Mouse (Mus musculus) embryonic fibroblast, embryonic 13.5 days (primary cell): ENCODE data around the gene Slc16a10.

Source experiments
- CTCF ChIP-seq: IDR thresholded peaks from 2 replicates; pipeline ENCODE4 v1.5.1; 2011; ENCODE audit warnings: mild to moderate bottlenecking, control low read depth, low read length, moderate library complexity, borderline replicate concordance; ENCODE audit not compliant: insufficient read depth
- POLR2A ChIP-seq: IDR thresholded peaks from 2 replicates; pipeline ENCODE4 v1.6.1; 2011; ENCODE audit warnings: low read depth, mild to moderate bottlenecking, control low read depth, low read length, moderate library complexity

DNA sequence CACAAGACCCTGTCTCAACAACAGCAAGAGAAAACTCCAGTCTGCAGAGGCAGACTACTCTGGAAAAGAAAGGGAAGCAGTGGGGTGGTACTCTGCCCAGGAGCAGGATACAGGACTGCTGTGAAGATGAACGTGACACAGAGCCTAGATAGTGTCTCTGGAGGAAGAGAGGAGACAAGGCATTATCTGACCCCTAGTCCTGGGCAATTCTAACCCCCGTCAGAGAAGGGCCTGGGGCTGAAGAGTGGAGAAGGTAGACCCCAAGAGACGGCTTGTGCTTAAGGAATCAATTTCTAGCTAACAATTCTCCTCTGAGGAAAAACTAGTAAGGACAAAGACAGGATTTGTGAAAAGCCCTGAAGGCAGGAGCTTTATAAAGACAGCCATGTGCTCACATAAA, 76.7 kb downstream of the Slc16a10 start:
- TF ChIP-seq CTCF = no peak
- no peak for TF ChIP-seq POLR2A
